Comparison of ENCODE assay signal across 22 mouse cellular contexts in the genomic region with DNA sequence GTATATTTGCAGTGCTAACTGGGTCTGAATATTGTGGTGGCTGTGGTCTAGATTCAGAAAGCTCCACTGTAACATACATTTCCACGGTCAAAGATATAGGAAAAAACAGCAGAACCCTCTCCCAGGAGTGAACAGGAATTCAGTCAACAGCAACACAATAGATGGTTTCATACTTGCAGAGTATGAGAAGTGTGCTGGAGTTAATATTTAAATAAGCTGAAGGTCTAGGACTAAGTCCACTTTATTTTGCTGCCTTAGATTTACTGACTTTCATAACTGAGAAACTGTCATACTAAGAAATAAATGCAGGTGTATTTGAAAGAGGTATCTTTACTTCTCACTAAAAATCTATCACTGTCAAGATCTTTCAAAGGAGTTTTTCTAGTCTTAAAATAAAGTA.
A peak's percentile ranks its signal among the peaks of the same experiment; 100 is the strongest.
DNase-seq lines count a peak whose midpoint lies in the region; ATAC-seq and TF ChIP-seq lines count a peak whose summit lies in the region.
"Had no signal": no experiment of that assay in that cellular context is flagged by ENCODE, and none has a peak within 500 bp of the region (broad histone marks: within the 10 kb centered on the region; RNA-seq: fewer than 3 reads in every experiment).

No protein-coding gene starts in this region.

- WGBS in intestine, embryonic 15.5 days: 58% methylated on average over 1 of the region's 1 CpGs
- 42% methylated on average over 1 of the region's 1 CpGs for WGBS in intestine, postnatal 0 days
- whole genome bisulfite sequencing in intestine, embryonic 16.5 days: 58% methylated on average over 1 of the region's 1 CpGs
- 84% methylated on average over 1 of the region's 1 CpGs for WGBS in hindbrain, embryonic 16.5 days

- H3K9me3 ChIP-seq in intestine, embryonic 15.5 days: no peaks in the 10 kb centered on the region
- no peaks in the 10 kb centered on the region for H3K9me3 ChIP-seq in intestine, postnatal 0 days (ENCODE audit: control insufficient read depth)
- H3K9me3 ChIP-seq in intestine, embryonic 16.5 days (ENCODE audit: control insufficient read depth, low read length): no peaks in the 10 kb centered on the region
- H3K9me3 ChIP-seq in hindbrain, embryonic 16.5 days (ENCODE audit: control insufficient read depth, low read length): peaks cover 2% of the 10 kb centered on the region; the same call in 1 of the 2 replicates
- H3K9me3 ChIP-seq: embryonic facial prominence, embryonic 13.5 days; embryonic facial prominence, embryonic 15.5 days; forebrain, embryonic 10.5 days; forebrain, embryonic 12.5 days had no signal

- no peaks in the 10 kb centered on the region for H3K36me3 ChIP-seq in intestine, embryonic 15.5 days
- H3K36me3 ChIP-seq in intestine, postnatal 0 days (ENCODE audit: control insufficient read depth, insufficient read depth): peaks cover 5% of the 10 kb centered on the region; the same call in 1 of the 2 replicates
- no peaks in the 10 kb centered on the region for H3K36me3 ChIP-seq in intestine, embryonic 16.5 days (ENCODE audit: control insufficient read depth, insufficient read depth, low read length)
- H3K36me3 ChIP-seq in hindbrain, embryonic 16.5 days (ENCODE audit: control insufficient read depth, insufficient read depth, low read length): peaks cover 9% of the 10 kb centered on the region
- H3K36me3 ChIP-seq: embryonic facial prominence, embryonic 15.5 days had no signal

- no peak overlapping the region for H3K4me3 ChIP-seq in intestine, embryonic 15.5 days (replicated peaks)
- no peak overlapping the region for H3K4me3 ChIP-seq in intestine, postnatal 0 days (ENCODE audit: low read depth, low read length)
- no peak overlapping the region for H3K4me3 ChIP-seq in intestine, embryonic 16.5 days (ENCODE audit: low read length)
- no peak overlapping the region for H3K4me3 ChIP-seq in hindbrain, embryonic 16.5 days (ENCODE audit: low read length)
- H3K4me3 ChIP-seq: embryonic facial prominence, embryonic 13.5 days; embryonic facial prominence, embryonic 15.5 days; erythroblast, embryonic 14.5 days; forebrain, embryonic 10.5 days; forebrain, embryonic 12.5 days had no signal

- H3K4me2 ChIP-seq in intestine, embryonic 15.5 days (replicated peaks): no peak overlapping the region
- H3K4me2 ChIP-seq in intestine, postnatal 0 days (replicated peaks; ENCODE audit: low read depth): no peak overlapping the region
- no peak overlapping the region for H3K4me2 ChIP-seq in intestine, embryonic 16.5 days (ENCODE audit: low read depth, low read length)
- no peak overlapping the region for H3K4me2 ChIP-seq in hindbrain, embryonic 16.5 days (ENCODE audit: low read length)
- H3K4me2 ChIP-seq: embryonic facial prominence, embryonic 13.5 days; embryonic facial prominence, embryonic 15.5 days; forebrain, embryonic 12.5 days had no signal

- H3K27me3 ChIP-seq in intestine, embryonic 15.5 days (replicated peaks): no peaks in the 10 kb centered on the region
- no peaks in the 10 kb centered on the region for H3K27me3 ChIP-seq in intestine, postnatal 0 days (replicated peaks; ENCODE audit: control insufficient read depth, insufficient read depth, low read length)
- H3K27me3 ChIP-seq in intestine, embryonic 16.5 days (replicated peaks; ENCODE audit: control insufficient read depth, insufficient read depth, low read length): no peaks in the 10 kb centered on the region
- no peaks in the 10 kb centered on the region for H3K27me3 ChIP-seq in hindbrain, embryonic 16.5 days (replicated peaks; ENCODE audit: control insufficient read depth, insufficient read depth, low read length)
- H3K27me3 ChIP-seq: embryonic facial prominence, embryonic 13.5 days; embryonic facial prominence, embryonic 15.5 days; forebrain, embryonic 12.5 days had no signal

- DNase-seq in kidney, adult 9 months: peak; percentile 37
- no peak for DNase-seq in kidney, postnatal 25 days
- DNase-seq: adrenal gland, adult 2 months; adrenal gland, postnatal 10 days; adrenal gland, postnatal 25 days; cerebellum, adult 11 months; cerebellum, adult 18-20 months; cerebellum, adult 8-10 months; cerebellum, adult 9-11 months; cerebellum, postnatal 14 days; cerebellum, postnatal 36 days; embryo, embryonic 11 days had no signal

- H3K27ac ChIP-seq in intestine, embryonic 15.5 days: no peak overlapping the region
- H3K27ac ChIP-seq in intestine, postnatal 0 days (ENCODE audit: low read depth, low read length): no peak overlapping the region
- no peak overlapping the region for H3K27ac ChIP-seq in intestine, embryonic 16.5 days (ENCODE audit: low read length)
- H3K27ac ChIP-seq in hindbrain, embryonic 16.5 days (ENCODE audit: low read depth, low read length): no peak overlapping the region
- H3K27ac ChIP-seq: embryonic facial prominence, embryonic 13.5 days; embryonic facial prominence, embryonic 15.5 days; forebrain, embryonic 10.5 days; forebrain, embryonic 12.5 days had no signal

- ATAC-seq in intestine, embryonic 15.5 days: peak; percentile 70; the same call in 1 of the 2 replicates
- no peak for ATAC-seq in intestine, postnatal 0 days
- ATAC-seq in intestine, embryonic 16.5 days: peak; percentile 72
- no peak for ATAC-seq in hindbrain, embryonic 16.5 days
- ATAC-seq: forebrain, embryonic 14.5 days had no signal

- H3K4me1 ChIP-seq in intestine, embryonic 15.5 days (replicated peaks): 0 out of 2 replicates have a peak, but pooled peaks cover 3% of the 10 kb centered on the region
- 0 out of 2 replicates have a peak, but pooled peaks cover 7% of the 10 kb centered on the region for H3K4me1 ChIP-seq in intestine, postnatal 0 days (replicated peaks; ENCODE audit: control insufficient read depth, insufficient read depth, low read length)
- H3K4me1 ChIP-seq in intestine, embryonic 16.5 days (ENCODE audit: control insufficient read depth, insufficient read depth, low read length): 0 out of 2 replicates have a peak, but pooled peaks cover 11% of the 10 kb centered on the region
- H3K4me1 ChIP-seq in hindbrain, embryonic 16.5 days (ENCODE audit: control insufficient read depth, insufficient read depth, low read depth, low read length): no peaks in the 10 kb centered on the region
- H3K4me1 ChIP-seq: embryonic facial prominence, embryonic 13.5 days; embryonic facial prominence, embryonic 15.5 days; forebrain, embryonic 12.5 days had no signal

- TF ChIP-seq CTCF in intestine, postnatal 0 days (IDR thresholded peaks at IDR 0.05; ENCODE audit: low read depth): no peak

- no peak overlapping the region for H3K9ac ChIP-seq in intestine, embryonic 15.5 days
- no peak overlapping the region for H3K9ac ChIP-seq in intestine, postnatal 0 days (ENCODE audit: low read depth, low read length)
- no peak overlapping the region for H3K9ac ChIP-seq in intestine, embryonic 16.5 days (ENCODE audit: low read depth, low read length)
- H3K9ac ChIP-seq in hindbrain, embryonic 16.5 days (ENCODE audit: low read depth, low read length): no peak overlapping the region
- H3K9ac ChIP-seq: embryonic facial prominence, embryonic 13.5 days; embryonic facial prominence, embryonic 15.5 days; forebrain, embryonic 12.5 days had no signal

Comparison
In these comparisons a context has a peak if more than half of its experiments do, and no peak if none do; other contexts are left out.
1. ATAC-seq: peak in intestine, embryonic 15.5 days (single experiment) and intestine, embryonic 16.5 days (single experiment); none in intestine, postnatal 0 days (single experiment) and hindbrain, embryonic 16.5 days (single experiment).